In genomic region chr3:28271884-28272283, GRCm38 (mm10) we compare ENCODE assay signal across 19 mouse cellular contexts.
"Had no signal": no experiment of that assay in that cellular context is flagged by ENCODE, and none has a peak within 500 bp of the region (broad histone marks: within the 10 kb centered on the region; RNA-seq: fewer than 3 reads in every experiment).

No protein-coding gene starts in this region.

- H3K4me1 ChIP-seq: lung, embryonic 15.5 days; stomach, embryonic 15.5 days had no signal

- H3K4me3 ChIP-seq: lung, embryonic 15.5 days; midbrain, embryonic 13.5 days; midbrain, embryonic 15.5 days; neural tube, embryonic 13.5 days; neural tube, embryonic 15.5 days; stomach, embryonic 15.5 days had no signal

- DNase-seq: liver, postnatal 0 days; lung, adult 2 months; lung, postnatal 14 days; lung, postnatal 36 days; retina, postnatal 1 day; right cerebral cortex, adult 18-20 months; right cerebral cortex, postnatal 14 days; thymus, postnatal 14 days; thymus, postnatal 36 days had no signal

- H3K27me3 ChIP-seq: lung, embryonic 15.5 days; megakaryocyte, embryonic 14.5 days; midbrain, embryonic 13.5 days; midbrain, embryonic 15.5 days; neural tube, embryonic 13.5 days; neural tube, embryonic 15.5 days; stomach, embryonic 15.5 days had no signal

- H3K36me3 ChIP-seq: lung, embryonic 15.5 days; midbrain, embryonic 15.5 days; neural tube, embryonic 13.5 days; stomach, embryonic 15.5 days had no signal

- ATAC-seq: liver, postnatal 0 days; lung, postnatal 0 days; midbrain, embryonic 13.5 days; midbrain, embryonic 15.5 days had no signal

- H3K27ac ChIP-seq: lung, embryonic 15.5 days; macrophage; midbrain, embryonic 13.5 days; midbrain, embryonic 15.5 days; neural tube, embryonic 13.5 days; neural tube, embryonic 15.5 days; stomach, embryonic 15.5 days; stomach, postnatal 0 days had no signal
